Mouse (Mus musculus): ENCODE measurements around the gene Tgfbr2. TPM values are rescaled to one million over a fixed set of nuclear protein-coding genes. Genes with fewer than 3 reads are reported as not detected.

Gene Tgfbr2
- total and polyA plus RNA-seq, 3 experiments: not detected

- H3K27me3 ChIP-seq (ENCODE audit: control insufficient read depth in 1 of 2, insufficient read depth in 2 of 2, low read length in 2 of 2): no peaks in the 10 kb centered on the region
- no peak overlapping the region for H3K27ac ChIP-seq (ENCODE audit: control insufficient read depth, low read depth, low read length)
- no peak overlapping the region for H3K4me3 ChIP-seq (ENCODE audit: control insufficient read depth in 1 of 2, insufficient read depth in 1 of 2, low read depth in 2 of 2, low read length in 2 of 2)
- H3K36me3 ChIP-seq (ENCODE audit: control insufficient read depth in 1 of 2, insufficient read depth in 2 of 2, low read length in 2 of 2): no peaks in the 10 kb centered on the region
- no peak overlapping the region for H3K9ac ChIP-seq (ENCODE audit: control insufficient read depth, low read depth, low read length, poor library complexity, severe bottlenecking)
- no peaks in the 10 kb centered on the region for H3K79me2 ChIP-seq (ENCODE audit: control insufficient read depth, insufficient read depth, low read length, poor library complexity)
- no peak for TF ChIP-seq MAX (IDR thresholded peaks at IDR 0.05; ENCODE audit: low read length)
- no peak for TF ChIP-seq GABPA (IDR thresholded peaks at IDR 0.05; ENCODE audit: low read depth, low read length)
- TF ChIP-seq JUND (IDR thresholded peaks at IDR 0.05; ENCODE audit: low read depth, low read length): no peak
- TF ChIP-seq RAD21 (IDR thresholded peaks at IDR 0.05; ENCODE audit: low read depth, low read length): no peak
- no peak for TF ChIP-seq ZKSCAN1 (IDR thresholded peaks at IDR 0.05; ENCODE audit: low read depth, low read length)
- no peak for TF ChIP-seq CHD1 (IDR thresholded peaks at IDR 0.05; ENCODE audit: low read depth, low read length)
- no peak for TF ChIP-seq MYB (IDR thresholded peaks at IDR 0.05; ENCODE audit: low read depth, low read length)
- no peak for TF ChIP-seq TBP (IDR thresholded peaks at IDR 0.05; ENCODE audit: low read depth, low read length)
- TF ChIP-seq USF2 (IDR thresholded peaks at IDR 0.05; ENCODE audit: borderline replicate concordance in 1 of 2, insufficient read depth in 1 of 2, low read depth in 1 of 2, low read length in 2 of 2): no peak
- TF ChIP-seq MAZ (IDR thresholded peaks at IDR 0.05; ENCODE audit: low read depth, low read length): no peak
- TF ChIP-seq ELF1 (IDR thresholded peaks at IDR 0.05; ENCODE audit: low read depth, low read length): no peak
- no peak for TF ChIP-seq KAT2A (conservative IDR thresholded peaks at IDR 0.05; ENCODE audit: low read depth, low read length)
- TF ChIP-seq MYC (IDR thresholded peaks at IDR 0.05; ENCODE audit: low read depth, low read length): no peak
- no peak for TF ChIP-seq ZC3H11A (IDR thresholded peaks at IDR 0.05; ENCODE audit: low read depth, low read length)
- TF ChIP-seq NELFE (IDR thresholded peaks at IDR 0.05; ENCODE audit: low read depth, low read length): no peak
- no peak for TF ChIP-seq POLR2A (IDR thresholded peaks at IDR 0.05; ENCODE audit: control insufficient read depth in 1 of 2, insufficient read depth in 1 of 2, low read depth in 1 of 2, low read length in 2 of 2, poor library complexity in 1 of 2)
- no peak for TF ChIP-seq POLR2AphosphoS5 (IDR thresholded peaks at IDR 0.05; ENCODE audit: borderline replicate concordance, low read depth, low read length)
- no peak for TF ChIP-seq HCFC1 (IDR thresholded peaks at IDR 0.05; ENCODE audit: low read depth, low read length)
- no peak for TF ChIP-seq NRF1 (IDR thresholded peaks at IDR 0.05; ENCODE audit: insufficient read depth, low read depth, low read length, poor library complexity, severe bottlenecking)
- no peaks in the 10 kb centered on the region for H3K4me1 ChIP-seq (ENCODE audit: control insufficient read depth in 1 of 2, insufficient read depth in 2 of 2, low read length in 2 of 2)
- no peaks in the 10 kb centered on the region for H3K9me3 ChIP-seq (replicated peaks; ENCODE audit: insufficient read depth, low read length)
- DNase-seq (ENCODE audit: low read depth, low spot score): no peak
Measured at GRCm38 (mm10) chr9:116137645-116138044, 37.5 kb downstream of the Tgfbr2 start.

- TF ChIP-seq MYC (IDR thresholded peaks at IDR 0.05; ENCODE audit: low read depth, low read length) (no peak), RCOR1 (IDR thresholded peaks at IDR 0.05; ENCODE audit: low read depth, low read length) (no peak), MAX (IDR thresholded peaks at IDR 0.05; ENCODE audit: low read length) (no peak), CTCF (IDR thresholded peaks at IDR 0.05 in 2 of 3, conservative IDR thresholded peaks at IDR 0.05 in 1 of 3; ENCODE audit: control insufficient read depth in 1 of 3, insufficient read depth in 1 of 3, low read depth in 2 of 3, low read length in 3 of 3, poor library complexity in 1 of 3, severe bottlenecking in 1 of 3) (no peak), JUND (IDR thresholded peaks at IDR 0.05; ENCODE audit: low read depth, low read length) (no peak), CHD2 (IDR thresholded peaks at IDR 0.05; ENCODE audit: low read length) (no peak), NELFE (IDR thresholded peaks at IDR 0.05; ENCODE audit: low read depth, low read length) (no peak), NRF1 (IDR thresholded peaks at IDR 0.05; ENCODE audit: insufficient read depth, low read depth, low read length, poor library complexity, severe bottlenecking) (no peak), GATA1 (IDR thresholded peaks at IDR 0.05; ENCODE audit: low read depth, low read length) (no peak), MXI1 (IDR thresholded peaks at IDR 0.05; ENCODE audit: low read depth, low read length) (no peak), UBTF (IDR thresholded peaks at IDR 0.05; ENCODE audit: borderline replicate concordance, insufficient read depth, low read depth, low read length) (no peak), CHD1 (IDR thresholded peaks at IDR 0.05; ENCODE audit: low read depth, low read length) (no peak), MAZ (IDR thresholded peaks at IDR 0.05; ENCODE audit: low read depth, low read length) (no peak), POLR2A (IDR thresholded peaks at IDR 0.05; ENCODE audit: control insufficient read depth in 1 of 2, insufficient read depth in 1 of 2, low read depth in 1 of 2, low read length in 2 of 2, poor library complexity in 1 of 2) (no peak), RAD21 (IDR thresholded peaks at IDR 0.05; ENCODE audit: low read depth, low read length) (no peak), USF1 (IDR thresholded peaks at IDR 0.05; ENCODE audit: low read depth, low read length) (no peak), MAFK (IDR thresholded peaks at IDR 0.05; ENCODE audit: borderline replicate concordance, low read depth, low read length) (no peak), BHLHE40 (IDR thresholded peaks at IDR 0.05; ENCODE audit: borderline replicate concordance, low read depth, low read length) (no peak)
- no peaks in the 10 kb centered on the region for H3K79me2 ChIP-seq (ENCODE audit: control insufficient read depth, insufficient read depth, low read length, poor library complexity)
- no peak for DNase-seq (ENCODE audit: low read depth, low spot score)
- H3K27ac ChIP-seq (ENCODE audit: control insufficient read depth, low read depth, low read length): no peak overlapping the region
- no peaks in the 10 kb centered on the region for H3K36me3 ChIP-seq (ENCODE audit: control insufficient read depth in 1 of 2, insufficient read depth in 2 of 2, low read length in 2 of 2)
- H3K27me3 ChIP-seq (ENCODE audit: control insufficient read depth in 1 of 2, insufficient read depth in 2 of 2, low read length in 2 of 2): no peaks in the 10 kb centered on the region
- no peak overlapping the region for H3K4me3 ChIP-seq (ENCODE audit: control insufficient read depth in 1 of 2, insufficient read depth in 1 of 2, low read depth in 2 of 2, low read length in 2 of 2)
- no peaks in the 10 kb centered on the region for H3K9me3 ChIP-seq (replicated peaks; ENCODE audit: insufficient read depth, low read length)
- no peak overlapping the region for H3K9ac ChIP-seq (ENCODE audit: control insufficient read depth, low read depth, low read length, poor library complexity, severe bottlenecking)
- no peaks in the 10 kb centered on the region for H3K4me1 ChIP-seq (ENCODE audit: control insufficient read depth in 1 of 2, insufficient read depth in 2 of 2, low read length in 2 of 2)
Measured at GRCm38 (mm10) chr9:116136811-116137210, 38.3 kb downstream of the Tgfbr2 start.
